10 mouse cellular contexts compared by ENCODE assay signal in genomic region chr11:68690465-68690864, GRCm38 (mm10). TPM values are rescaled to one million over a fixed set of nuclear protein-coding genes. Genes with fewer than 3 reads are reported as not detected.
A peak's percentile ranks its signal among the peaks of the same experiment; 100 is the strongest.
DNase-seq lines count a peak whose midpoint lies in the region; ATAC-seq and TF ChIP-seq lines count a peak whose summit lies in the region.
"Had no signal": no experiment of that assay in that cellular context is flagged by ENCODE, and none has a peak within 500 bp of the region (broad histone marks: within the 10 kb centered on the region; RNA-seq: fewer than 3 reads in every experiment).

No protein-coding gene starts in this region.

- H3K4me1 ChIP-seq in heart, embryonic 13.5 days: peaks cover 30% of the 10 kb centered on the region
- H3K4me1 ChIP-seq in midbrain, embryonic 11.5 days (ENCODE audit: control insufficient read depth, insufficient read depth, low read length): peaks cover 13% of the 10 kb centered on the region
- peaks cover 25% of the 10 kb centered on the region for H3K4me1 ChIP-seq in midbrain, embryonic 10.5 days
- H3K4me1 ChIP-seq in midbrain, postnatal 0 days (ENCODE audit: insufficient read depth, low read length): peaks cover 6% of the 10 kb centered on the region
- peaks cover 13% of the 10 kb centered on the region for H3K4me1 ChIP-seq in forebrain, embryonic 16.5 days (replicated peaks; ENCODE audit: control insufficient read depth, insufficient read depth, low read length)

- peak overlapping the region; percentile 53 for H3K27ac ChIP-seq in heart, embryonic 13.5 days (replicated peaks)
- H3K27ac ChIP-seq in midbrain, embryonic 11.5 days (ENCODE audit: low read depth, low read length): no peak overlapping the region
- no peak overlapping the region for H3K27ac ChIP-seq in midbrain, embryonic 10.5 days (replicated peaks)
- H3K27ac ChIP-seq in midbrain, postnatal 0 days (ENCODE audit: low read depth, low read length): no peak overlapping the region
- H3K27ac ChIP-seq in forebrain, embryonic 16.5 days (ENCODE audit: low read length): no peak overlapping the region

- peak overlapping the region; percentile 40 for H3K4me2 ChIP-seq in heart, embryonic 13.5 days
- H3K4me2 ChIP-seq in midbrain, embryonic 11.5 days: no peak overlapping the region
- no peak overlapping the region for H3K4me2 ChIP-seq in midbrain, postnatal 0 days (ENCODE audit: low read depth, low read length, poor library complexity, severe bottlenecking)
- H3K4me2 ChIP-seq in forebrain, embryonic 16.5 days (ENCODE audit: low read length): no peak overlapping the region

- DNase-seq in heart, postnatal 25 days (ENCODE audit: low spot score): no peak
- DNase-seq in midbrain, embryonic 11.5 days (ENCODE audit: low spot score, missing footprints): peak; percentile 87
- no peak for DNase-seq in midbrain, embryonic 10.5 days (ENCODE audit: low spot score)
- peak; percentile 22 for DNase-seq in c-Kit-positive CD71-positive TER-119-negative erythroid progenitor cells, embryonic 14.5 days (ENCODE audit: low read depth)
- peak; percentile 8 for DNase-seq in midbrain, postnatal 0 days (ENCODE audit: low spot score)

- H3K36me3 ChIP-seq in heart, embryonic 13.5 days: no peaks in the 10 kb centered on the region
- H3K36me3 ChIP-seq in midbrain, embryonic 11.5 days (ENCODE audit: control insufficient read depth, insufficient read depth, low read length): no peaks in the 10 kb centered on the region
- no peaks in the 10 kb centered on the region for H3K36me3 ChIP-seq in midbrain, embryonic 10.5 days
- H3K36me3 ChIP-seq in midbrain, postnatal 0 days (ENCODE audit: insufficient read depth, low read length): no peaks in the 10 kb centered on the region
- no peaks in the 10 kb centered on the region for H3K36me3 ChIP-seq in forebrain, embryonic 16.5 days (ENCODE audit: control insufficient read depth, insufficient read depth)
- H3K36me3 ChIP-seq: G1E; stomach, embryonic 15.5 days had no signal

- H3K4me3 ChIP-seq in heart, embryonic 13.5 days: peak overlapping the region; percentile 23
- H3K4me3 ChIP-seq in midbrain, embryonic 11.5 days (ENCODE audit: low read depth, low read length): no peak overlapping the region
- H3K4me3 ChIP-seq in midbrain, embryonic 10.5 days: no peak overlapping the region
- no peak overlapping the region for H3K4me3 ChIP-seq in midbrain, postnatal 0 days (ENCODE audit: low read depth, low read length)
- no peak overlapping the region for H3K4me3 ChIP-seq in forebrain, embryonic 16.5 days (replicated peaks; ENCODE audit: low read length)

- H3K9ac ChIP-seq in heart, embryonic 13.5 days: no peak overlapping the region
- no peak overlapping the region for H3K9ac ChIP-seq in midbrain, embryonic 11.5 days (ENCODE audit: low read length)
- H3K9ac ChIP-seq in midbrain, postnatal 0 days (replicated peaks; ENCODE audit: low read length, poor library complexity, severe bottlenecking): no peak overlapping the region
- no peak overlapping the region for H3K9ac ChIP-seq in forebrain, embryonic 16.5 days (replicated peaks; ENCODE audit: low read depth, low read length)

- ATAC-seq in heart, embryonic 13.5 days (ENCODE audit: extremely low read depth, insufficient number of reproducible peaks, low FRiP score, low TSS enrichment): no peak
- no peak for ATAC-seq in midbrain, embryonic 11.5 days (ENCODE audit: low FRiP score)
- ATAC-seq in midbrain, postnatal 0 days (ENCODE audit: low FRiP score): no peak
- ATAC-seq in forebrain, embryonic 16.5 days: no peak

- intact Hi-C loops in heart, postnatal 25 days (cut with DNase I): loop anchor here (10.0 kb wide), 1 partner anchor 106 kb away; the partner anchor contains the start of gene Ccdc42

- no peaks in the 10 kb centered on the region for H3K9me3 ChIP-seq in heart, embryonic 13.5 days
- no peaks in the 10 kb centered on the region for H3K9me3 ChIP-seq in midbrain, embryonic 11.5 days (ENCODE audit: control insufficient read depth, low read length)
- H3K9me3 ChIP-seq in midbrain, embryonic 10.5 days (replicated peaks): no peaks in the 10 kb centered on the region
- H3K9me3 ChIP-seq in midbrain, postnatal 0 days (ENCODE audit: low read length): no peaks in the 10 kb centered on the region
- no peaks in the 10 kb centered on the region for H3K9me3 ChIP-seq in forebrain, embryonic 16.5 days (ENCODE audit: control insufficient read depth, low read length)
- H3K9me3 ChIP-seq: G1E; limb, embryonic 10.5 days; stomach, embryonic 15.5 days had no signal

- 43% methylated on average over 5 of the region's 5 CpGs for WGBS in heart, embryonic 13.5 days
- WGBS in midbrain, embryonic 11.5 days: 73% methylated on average over 5 of the region's 5 CpGs
- WGBS in midbrain, embryonic 10.5 days: 73% methylated on average over 5 of the region's 5 CpGs
- 71% methylated on average over 5 of the region's 5 CpGs for whole genome bisulfite sequencing in midbrain, postnatal 0 days
- 76% methylated on average over 5 of the region's 5 CpGs for WGBS in forebrain, embryonic 16.5 days

- TF ChIP-seq CTCF in midbrain, postnatal 0 days (IDR thresholded peaks at IDR 0.05): no peak

- H3K27me3 ChIP-seq in heart, embryonic 13.5 days (replicated peaks): no peaks in the 10 kb centered on the region
- no peaks in the 10 kb centered on the region for H3K27me3 ChIP-seq in midbrain, embryonic 11.5 days (ENCODE audit: control insufficient read depth, insufficient read depth, low read length)
- H3K27me3 ChIP-seq in midbrain, embryonic 10.5 days (ENCODE audit: low read depth, poor library complexity, severe bottlenecking): no peaks in the 10 kb centered on the region
- no peaks in the 10 kb centered on the region for H3K27me3 ChIP-seq in midbrain, postnatal 0 days (ENCODE audit: insufficient read depth, low read length)
- H3K27me3 ChIP-seq in forebrain, embryonic 16.5 days (replicated peaks; ENCODE audit: control insufficient read depth, insufficient read depth, low read length): no peaks in the 10 kb centered on the region
- H3K27me3 ChIP-seq: stomach, embryonic 15.5 days had no signal

RNA-seq across cellular contexts. Expression of gene Myh10, which starts 0.9 kb away (rescaled TPM):
- polyA plus RNA-seq in heart, embryonic 13.5 days (2015; fragmentation: Nextera tagmentation; extraction: Ambion mirVana): 124 and 133 TPM in 2 replicates
- total RNA-seq in heart, postnatal 25 days (2021): 10 to 100 TPM; 30.4 to 32.0 TPM
- polyA plus RNA-seq in midbrain, embryonic 11.5 days (2014; fragmentation: Nextera tagmentation; extraction: Ambion mirVana): 139 and 141 TPM in 2 replicates
- polyA plus RNA-seq in midbrain, embryonic 10.5 days (2016; fragmentation: Nextera tagmentation; extraction: Ambion mirVana): 134 and 157 TPM in 2 replicates
- 212 and 217 TPM in 2 replicates for total RNA-seq in midbrain, postnatal 0 days (2014; rRNA removed)
- polyA plus RNA-seq in midbrain, postnatal 0 days (2015; fragmentation: Nextera tagmentation; extraction: Ambion mirVana): 64.8 and 68.0 TPM in 2 replicates
- polyA plus RNA-seq in forebrain, embryonic 16.5 days (2015; fragmentation: Nextera tagmentation; extraction: Ambion mirVana): 136 and 141 TPM in 2 replicates

Comparison
In these comparisons a context has a peak if more than half of its experiments do, and no peak if none do; other contexts are left out.
1. DNase-seq: peak in midbrain, embryonic 11.5 days (single experiment), c-Kit-positive CD71-positive TER-119-negative erythroid progenitor cells, embryonic 14.5 days (single experiment) and midbrain, postnatal 0 days (single experiment); none in heart, postnatal 25 days (single experiment) and midbrain, embryonic 10.5 days (single experiment).